Mouse (Mus musculus): ENCODE data around the gene Hist1h4d. TPM values are rescaled to one million over a fixed set of nuclear protein-coding genes. Genes with fewer than 3 reads are reported as not detected.
"Not testable (repeated sequence)": the region's sequence is repeated elsewhere in the genome, so short reads cannot be mapped to it uniquely, and the experiment has no call there.

Hist1h4d gene
- 74.5 and 84.0 TPM in 2 replicates for polyA plus RNA-seq (2014; fragmentation: Nextera tagmentation; extraction: Ambion mirVana)

DNA sequence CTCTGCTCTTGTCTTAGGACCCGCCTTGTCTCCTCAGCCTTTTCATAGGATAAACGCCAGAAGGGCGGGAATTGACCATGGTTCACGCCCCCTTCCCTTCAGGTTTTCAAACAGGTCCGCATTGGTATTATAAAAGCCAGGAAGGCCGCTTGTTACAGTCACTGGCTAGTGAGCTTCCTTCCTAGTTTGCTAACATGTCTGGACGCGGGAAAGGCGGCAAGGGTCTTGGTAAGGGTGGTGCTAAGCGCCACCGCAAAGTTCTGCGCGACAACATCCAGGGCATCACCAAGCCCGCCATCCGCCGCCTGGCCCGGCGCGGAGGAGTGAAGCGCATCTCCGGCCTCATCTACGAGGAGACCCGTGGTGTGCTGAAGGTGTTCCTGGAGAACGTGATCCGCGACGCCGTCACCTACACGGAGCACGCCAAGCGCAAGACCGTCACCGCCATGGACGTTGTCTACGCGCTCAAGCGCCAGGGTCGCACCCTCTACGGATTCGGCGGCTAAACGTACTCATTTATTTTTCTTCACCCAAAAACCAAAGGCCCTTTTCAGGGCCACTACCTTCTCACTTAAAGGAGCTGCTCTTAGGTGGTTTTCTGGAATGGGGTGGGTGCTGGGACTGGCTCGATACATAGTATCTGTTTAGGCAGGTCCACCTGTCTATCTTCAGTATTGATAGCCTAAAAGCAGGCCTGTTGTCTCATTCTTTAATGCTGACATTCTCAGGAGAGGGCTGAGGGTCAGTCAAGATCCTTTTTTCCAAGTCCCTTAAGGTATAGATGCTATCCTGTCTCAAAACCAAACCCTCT lies at the start of gene Hist1h4d:
Hist1h4d (plus strand) TSS at position 191 of the 811 bp plus-strand sequence.
- no peaks in the 10 kb centered on the region for H3K27me3 ChIP-seq (replicated peaks; ENCODE audit: control insufficient read depth, insufficient read depth, low read length)
- H3K9me3 ChIP-seq (ENCODE audit: control insufficient read depth, low read length): no peaks in the 10 kb centered on the region
- 0% methylated on average over 43 of the region's 43 CpGs for WGBS
- DNase-seq (ENCODE audit: low spot score) (peak; percentile 98), ATAC-seq (ENCODE audit: low read depth) (peak; percentile 90)
- peak within 1 kb of the TSS; percentile 96 for H3K27ac ChIP-seq (replicated peaks; ENCODE audit: low read depth, low read length)
- H3K4me1 ChIP-seq (ENCODE audit: control insufficient read depth, insufficient read depth, low read length): peaks cover 31% of the 10 kb centered on the region
- H3K4me3 ChIP-seq (ENCODE audit: low read depth, low read length): peak within 1 kb of the TSS; percentile 45
- peak within 1 kb of the TSS; percentile 83 for H3K4me2 ChIP-seq (ENCODE audit: low read depth, low read length)
- no peaks in the 10 kb centered on the region for H3K36me3 ChIP-seq (ENCODE audit: control insufficient read depth, insufficient read depth, low read length)
- peak within 1 kb of the TSS; percentile 76 for H3K9ac ChIP-seq (ENCODE audit: low read depth, low read length)

DNA sequence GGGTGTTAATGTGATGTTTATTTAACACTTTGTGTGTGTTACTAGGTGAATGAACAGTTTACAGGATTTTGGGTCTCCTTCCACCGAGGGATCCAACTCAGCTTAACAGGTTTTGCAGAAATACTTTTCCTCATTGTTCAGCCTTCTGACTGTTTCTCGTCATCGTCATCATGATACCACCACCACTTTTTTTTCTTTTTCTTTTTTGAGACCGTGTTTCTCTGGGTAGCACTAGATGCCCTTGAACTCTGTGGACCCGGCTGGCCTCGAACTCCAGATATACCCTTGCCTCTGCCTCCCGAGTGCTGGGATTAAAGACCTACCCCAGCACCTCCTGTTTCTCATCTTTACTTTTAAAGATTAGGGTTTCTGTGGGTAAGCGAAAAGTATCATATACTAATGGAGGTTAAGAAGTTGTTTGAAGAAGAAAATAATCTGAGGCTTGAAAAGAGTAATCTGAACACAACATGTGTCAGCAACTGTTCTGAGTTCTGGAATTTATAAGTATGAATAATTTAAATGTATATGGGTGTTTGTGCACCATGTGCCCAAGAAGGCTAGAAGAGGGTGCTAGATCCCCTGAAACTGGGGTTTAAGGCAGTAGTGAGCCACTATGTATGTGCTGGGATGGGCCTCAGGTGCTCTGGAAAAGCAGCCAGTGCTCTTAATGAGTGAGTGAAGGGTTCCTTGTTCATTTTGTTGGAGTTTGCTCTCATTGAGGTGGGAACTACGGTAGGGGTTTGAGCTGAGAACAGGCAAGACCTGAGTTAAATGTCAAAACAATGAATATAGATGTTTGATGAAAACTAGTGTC lies 48.9 kb upstream of the Hist1h4d start:
- peaks cover 34% of the 10 kb centered on the region for H3K4me1 ChIP-seq (ENCODE audit: control insufficient read depth, insufficient read depth, low read length)
- DNase-seq (ENCODE audit: low spot score) (no peak), ATAC-seq (ENCODE audit: low read depth) (no peak)
- no peaks in the 10 kb centered on the region for H3K36me3 ChIP-seq (ENCODE audit: control insufficient read depth, insufficient read depth, low read length)
- no peaks in the 10 kb centered on the region for H3K27me3 ChIP-seq (replicated peaks; ENCODE audit: control insufficient read depth, insufficient read depth, low read length)
- H3K27ac ChIP-seq (replicated peaks; ENCODE audit: low read depth, low read length): peak overlapping the region; percentile 99
- peak overlapping the region; percentile 79 for H3K9ac ChIP-seq (ENCODE audit: low read depth, low read length)
- H3K4me3 ChIP-seq (ENCODE audit: low read depth, low read length): peak overlapping the region; percentile 56
- H3K9me3 ChIP-seq (ENCODE audit: control insufficient read depth, low read length): no peaks in the 10 kb centered on the region
- WGBS: 18% methylated on average over 9 of the region's 9 CpGs
- H3K4me2 ChIP-seq (ENCODE audit: low read depth, low read length): peak overlapping the region; percentile 78

- DNase-seq (ENCODE audit: low spot score): peak; percentile 97
- not testable (repeated sequence) for H3K9me3 ChIP-seq (ENCODE audit: control insufficient read depth, low read length); H3K27me3 ChIP-seq (replicated peaks; ENCODE audit: control insufficient read depth, insufficient read depth, low read length); H3K36me3 ChIP-seq (ENCODE audit: control insufficient read depth, insufficient read depth, low read length)
- H3K4me1 ChIP-seq (ENCODE audit: control insufficient read depth, insufficient read depth, low read length): peaks cover 34% of the 10 kb centered on the region
- peak within 1 kb of the TSS; percentile 78 for H3K4me2 ChIP-seq (ENCODE audit: low read depth, low read length)
- H3K4me3 ChIP-seq (ENCODE audit: low read depth, low read length): peak within 1 kb of the TSS; percentile 56
- H3K9ac ChIP-seq (ENCODE audit: low read depth, low read length): peak within 1 kb of the TSS; percentile 79
- 0% methylated on average over 22 of the region's 53 CpGs for WGBS
- ATAC-seq (ENCODE audit: low read depth): peak; percentile 45
- peak within 1 kb of the TSS; percentile 99 for H3K27ac ChIP-seq (replicated peaks; ENCODE audit: low read depth, low read length)
Observed at GRCm38 (mm10) chr13:23533560-23534367, 47.6 kb upstream of the Hist1h4d start, which contains the start of gene Hist1h2af. Gene Hist1h2af (plus strand): TSS chr13:23533906.

GRCm38 (mm10) chr13:23534368-23535131 lies 46.8 kb upstream of the Hist1h4d start:
- H3K4me1 ChIP-seq (ENCODE audit: control insufficient read depth, insufficient read depth, low read length): peaks cover 29% of the 10 kb centered on the region
- no peaks in the 10 kb centered on the region for H3K9me3 ChIP-seq (ENCODE audit: control insufficient read depth, low read length)
- H3K27ac ChIP-seq (replicated peaks; ENCODE audit: low read depth, low read length): peak overlapping the region; percentile 90
- WGBS: 2% methylated on average over 15 of the region's 15 CpGs
- peak overlapping the region; percentile 78 for H3K4me2 ChIP-seq (ENCODE audit: low read depth, low read length)
- H3K4me3 ChIP-seq (ENCODE audit: low read depth, low read length): peak overlapping the region; percentile 56
- H3K27me3 ChIP-seq (replicated peaks; ENCODE audit: control insufficient read depth, insufficient read depth, low read length): no peaks in the 10 kb centered on the region
- no peak for ATAC-seq (ENCODE audit: low read depth)
- H3K9ac ChIP-seq (ENCODE audit: low read depth, low read length): peak overlapping the region; percentile 79
- DNase-seq (ENCODE audit: low spot score): no peak
- H3K36me3 ChIP-seq (ENCODE audit: control insufficient read depth, insufficient read depth, low read length): no peaks in the 10 kb centered on the region

DNA sequence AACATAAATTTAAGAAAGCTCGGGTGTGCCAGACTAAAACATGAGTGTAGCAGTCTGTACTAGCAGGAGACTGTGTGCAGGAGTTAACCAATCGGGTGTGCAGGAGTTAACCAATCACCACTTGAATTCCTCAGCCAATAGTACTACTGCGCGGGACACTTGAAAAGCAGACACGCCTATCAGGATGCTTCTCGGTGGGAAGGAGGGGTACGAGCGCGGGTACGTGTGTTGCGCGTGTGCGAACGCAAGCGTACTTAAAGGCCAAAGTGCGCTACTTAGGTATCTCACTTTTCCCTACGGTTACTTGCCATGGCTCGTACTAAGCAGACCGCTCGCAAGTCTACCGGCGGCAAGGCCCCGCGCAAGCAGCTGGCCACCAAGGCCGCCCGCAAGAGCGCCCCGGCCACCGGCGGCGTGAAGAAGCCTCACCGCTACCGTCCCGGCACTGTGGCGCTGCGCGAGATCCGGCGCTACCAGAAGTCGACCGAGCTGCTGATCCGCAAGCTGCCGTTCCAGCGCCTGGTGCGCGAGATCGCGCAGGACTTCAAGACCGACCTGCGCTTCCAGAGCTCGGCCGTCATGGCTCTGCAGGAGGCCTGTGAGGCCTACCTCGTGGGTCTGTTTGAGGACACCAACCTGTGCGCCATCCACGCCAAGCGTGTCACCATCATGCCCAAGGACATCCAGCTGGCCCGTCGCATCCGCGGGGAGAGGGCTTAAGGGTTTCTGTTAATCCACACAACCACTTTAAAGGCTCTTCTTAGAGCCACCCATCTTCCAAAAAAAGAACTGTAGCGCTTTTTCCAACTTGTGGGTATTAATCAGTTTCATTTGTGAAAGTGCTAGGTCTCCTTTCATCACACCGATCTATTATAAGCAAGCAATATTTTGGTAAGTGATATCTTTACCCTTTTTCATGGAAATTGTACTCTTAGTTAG lies 46.0 kb upstream of the Hist1h4d start, which contains the start of gene Hist1h3g:
Hist1h3g (plus strand) TSS at position 286 of the 939 bp plus-strand sequence.
- peak; percentile 91 for ATAC-seq (ENCODE audit: low read depth)
- H3K27me3 ChIP-seq (replicated peaks; ENCODE audit: control insufficient read depth, insufficient read depth, low read length); H3K36me3 ChIP-seq (ENCODE audit: control insufficient read depth, insufficient read depth, low read length); H3K9me3 ChIP-seq (ENCODE audit: control insufficient read depth, low read length): not testable (repeated sequence)
- Histone ChIP-seq H3K4me1 (ENCODE audit: control insufficient read depth, insufficient read depth, low read length) (peaks cover 29% of the 10 kb centered on the region), H3K9ac (ENCODE audit: low read depth, low read length) (peak within 1 kb of the TSS; percentile 79), H3K4me3 (ENCODE audit: low read depth, low read length) (peak within 1 kb of the TSS; percentile 56), H3K4me2 (ENCODE audit: low read depth, low read length) (peak within 1 kb of the TSS; percentile 78), H3K27ac (replicated peaks; ENCODE audit: low read depth, low read length) (peak within 1 kb of the TSS; percentile 90)
- 1% methylated on average over 31 of the region's 62 CpGs for WGBS
- peak; percentile 99 for DNase-seq (ENCODE audit: low spot score)

GRCm38 (mm10) chr13:23536076-23536822 lies 45.1 kb upstream of the Hist1h4d start:
- H3K4me1 ChIP-seq (ENCODE audit: control insufficient read depth, insufficient read depth, low read length): peaks cover 29% of the 10 kb centered on the region
- H3K4me2 ChIP-seq (ENCODE audit: low read depth, low read length): peak overlapping the region; percentile 78
- WGBS: 18% methylated on average over 7 of the region's 7 CpGs
- H3K4me3 ChIP-seq (ENCODE audit: low read depth, low read length): peak overlapping the region; percentile 56
- H3K9ac ChIP-seq (ENCODE audit: low read depth, low read length): peak overlapping the region; percentile 70
- ATAC-seq (ENCODE audit: low read depth): no peak
- peak; percentile 33 for DNase-seq (ENCODE audit: low spot score)
- H3K9me3 ChIP-seq (ENCODE audit: control insufficient read depth, low read length): no peaks in the 10 kb centered on the region
- peak overlapping the region; percentile 90 for H3K27ac ChIP-seq (replicated peaks; ENCODE audit: low read depth, low read length)
- no peaks in the 10 kb centered on the region for H3K36me3 ChIP-seq (ENCODE audit: control insufficient read depth, insufficient read depth, low read length)
- H3K27me3 ChIP-seq (replicated peaks; ENCODE audit: control insufficient read depth, insufficient read depth, low read length): no peaks in the 10 kb centered on the region

Measured in embryonic facial prominence, embryonic 14.5 days (tissue).